Mouse (Mus musculus) MEL (cell line): ENCODE measurements around the gene Pip4k2a. TPM values are rescaled to one million over a fixed set of nuclear protein-coding genes. Genes with fewer than 3 reads are reported as not detected.

ENCODE experiments used
- DNase-seq: peaks from one replicate; pipeline ENCODE4 v3.0.0; 2011; ENCODE audit warnings: low read depth, low spot score
- H3K27ac ChIP-seq: 2 replicates; pipeline ENCODE4 v1.5.1; 2012; ENCODE audit warnings: low read depth, mild to moderate bottlenecking, control low read depth, low read length, moderate library complexity; ENCODE audit not compliant: control insufficient read depth
- H3K27me3 ChIP-seq, 2 experiments: fragments of 150-350 bp in 1 of 2; sonication (generic) in 1 of 2; 2 replicates each; pipeline ENCODE4 v1.6.1; 2012; ENCODE audit warnings: low read length in 2 of 2, mild to moderate bottlenecking in 2 of 2, improper control_type of control experiment in 1 of 2, moderate library complexity in 1 of 2; ENCODE audit not compliant: insufficient read depth in 2 of 2, control insufficient read depth in 1 of 2
- H3K36me3 ChIP-seq, 2 experiments: 2 replicates each; pipeline ENCODE4 v1.6.1; 2012 to 2014; ENCODE audit warnings: low read length in 2 of 2, improper control_type of control experiment in 1 of 2, inconsistent platforms in 1 of 2, mild to moderate bottlenecking in 1 of 2; ENCODE audit not compliant: insufficient read depth in 2 of 2, control insufficient read depth in 1 of 2
- H3K4me1 ChIP-seq, 2 experiments: fragments of 150-350 bp in 1 of 2; sonication (generic) in 1 of 2; 2 replicates each; pipeline ENCODE4 v1.6.1; 2012; ENCODE audit warnings: low read length in 2 of 2, improper control_type of control experiment in 1 of 2, mild to moderate bottlenecking in 1 of 2; ENCODE audit not compliant: insufficient read depth in 2 of 2, control insufficient read depth in 1 of 2
- H3K4me3 ChIP-seq, 2 experiments: fragments of 150-350 bp in 1 of 2; sonication (generic) in 1 of 2; 2 replicates each; pipeline ENCODE4 v1.5.1; 2012; ENCODE audit warnings: low read depth in 2 of 2, low read length in 2 of 2, mild to moderate bottlenecking in 2 of 2, moderate library complexity in 2 of 2, control low read depth in 1 of 2, improper control_type of control experiment in 1 of 2; ENCODE audit not compliant: control insufficient read depth in 1 of 2, insufficient read depth in 1 of 2
- H3K79me2 ChIP-seq: 2 replicates; pipeline ENCODE4 v1.6.1; 2012; ENCODE audit warnings: mild to moderate bottlenecking, low read length, moderate library complexity; ENCODE audit not compliant: control insufficient read depth, poor library complexity, insufficient read depth
- H3K9ac ChIP-seq: 2 replicates; pipeline ENCODE4 v1.6.1; 2012; ENCODE audit warnings: low read depth, mild to moderate bottlenecking, control low read depth, low read length, moderate library complexity; ENCODE audit not compliant: control insufficient read depth, poor library complexity, severe bottlenecking
- H3K9me3 ChIP-seq: fragments of 150-350 bp; sonication (generic); replicated peaks from 2 replicates; pipeline ENCODE4 v1.6.1; 2012; ENCODE audit warnings: mild to moderate bottlenecking, low read length, improper control_type of control experiment, moderate library complexity; ENCODE audit not compliant: insufficient read depth
- BHLHE40 ChIP-seq: IDR thresholded peaks from 2 replicates; pipeline ENCODE4 v1.6.1; 2012; ENCODE audit warnings: low read depth, mild to moderate bottlenecking, inconsistent platforms, low read length, improper control_type of control experiment, borderline replicate concordance
- EP300 ChIP-seq, 2 experiments: IDR thresholded peaks; 2 replicates each; pipeline ENCODE4 v1.6.1; 2011; ENCODE audit warnings: improper control_type of control experiment in 2 of 2, low read length in 2 of 2, low read depth in 1 of 2, mild to moderate bottlenecking in 1 of 2
- ETS1 ChIP-seq: IDR thresholded peaks from 2 replicates; pipeline ENCODE4 v1.6.1; 2012; ENCODE audit warnings: low read depth, mild to moderate bottlenecking, inconsistent platforms, low read length, improper control_type of control experiment, moderate library complexity
- GATA1 ChIP-seq: IDR thresholded peaks from 2 replicates; pipeline ENCODE4 v1.6.1; 2011; ENCODE audit warnings: low read depth, low read length, improper control_type of control experiment
- HCFC1 ChIP-seq: IDR thresholded peaks from 2 replicates; pipeline ENCODE4 v1.6.1; 2012; ENCODE audit warnings: low read depth, mild to moderate bottlenecking, inconsistent platforms, low read length, improper control_type of control experiment, moderate library complexity
- JUND ChIP-seq: IDR thresholded peaks from 2 replicates; pipeline ENCODE4 v1.6.1; 2011; ENCODE audit warnings: low read depth, mild to moderate bottlenecking, improper control_type of control experiment, low read length
- KAT2A ChIP-seq: conservative IDR thresholded peaks from 2 replicates; pipeline ENCODE4 v1.6.1; 2012; ENCODE audit warnings: low read depth, low read length, improper control_type of control experiment, inconsistent platforms
- MAFK ChIP-seq: IDR thresholded peaks from 2 replicates; pipeline ENCODE4 v1.6.1; 2011; ENCODE audit warnings: low read depth, mild to moderate bottlenecking, low read length, improper control_type of control experiment, borderline replicate concordance
- MAX ChIP-seq: IDR thresholded peaks from 2 replicates; pipeline ENCODE4 v1.6.1; 2011; ENCODE audit warnings: low read length, improper control_type of control experiment
- MEF2A ChIP-seq: IDR thresholded peaks from 2 replicates; pipeline ENCODE4 v1.6.1; 2014; ENCODE audit warnings: low read depth, mild to moderate bottlenecking, inconsistent platforms, low read length, improper control_type of control experiment; ENCODE audit not compliant: poor library complexity, insufficient replicate concordance, severe bottlenecking; ENCODE audit errors: extremely low read depth
- MXI1 ChIP-seq: IDR thresholded peaks from 2 replicates; pipeline ENCODE4 v1.6.1; 2011; ENCODE audit warnings: mild to moderate bottlenecking, low read depth, low read length, improper control_type of control experiment
- MYC ChIP-seq: IDR thresholded peaks from 2 replicates; pipeline ENCODE4 v1.6.1; 2011; ENCODE audit warnings: low read depth, mild to moderate bottlenecking, low read length, improper control_type of control experiment, moderate library complexity
- NELFE ChIP-seq: IDR thresholded peaks from 2 replicates; pipeline ENCODE4 v1.6.1; 2011; ENCODE audit warnings: low read depth, low read length, improper control_type of control experiment
- NRF1 ChIP-seq: IDR thresholded peaks from 2 replicates; pipeline ENCODE4 v1.6.1; 2014; ENCODE audit warnings: low read depth, mild to moderate bottlenecking, inconsistent platforms, low read length, improper control_type of control experiment, moderate library complexity; ENCODE audit not compliant: poor library complexity, insufficient read depth, severe bottlenecking
- POLR2AphosphoS2 ChIP-seq: IDR thresholded peaks from 2 replicates; pipeline ENCODE4 v1.6.1; 2011; ENCODE audit warnings: low read length, improper control_type of control experiment
- SIN3A ChIP-seq: IDR thresholded peaks from 2 replicates; pipeline ENCODE4 v1.6.1; 2012; ENCODE audit warnings: low read length, improper control_type of control experiment, inconsistent platforms
- TBP ChIP-seq: IDR thresholded peaks from 2 replicates; pipeline ENCODE4 v1.8.0; 2011; ENCODE audit warnings: low read depth, low read length, improper control_type of control experiment
- TCF12 ChIP-seq: IDR thresholded peaks from 2 replicates; pipeline ENCODE4 v1.6.1; 2014; ENCODE audit warnings: low read depth, mild to moderate bottlenecking, inconsistent platforms, low read length, improper control_type of control experiment, moderate library complexity
- USF2 ChIP-seq, 2 experiments: IDR thresholded peaks; 2 replicates each; pipeline ENCODE4 v1.6.1; 2011 to 2012; ENCODE audit warnings: improper control_type of control experiment in 2 of 2, low read length in 2 of 2, borderline replicate concordance in 1 of 2, inconsistent platforms in 1 of 2, low read depth in 1 of 2, mild to moderate bottlenecking in 1 of 2; ENCODE audit not compliant: insufficient read depth in 1 of 2
- ZMIZ1 ChIP-seq: IDR thresholded peaks from 2 replicates; pipeline ENCODE4 v1.6.1; 2012; ENCODE audit warnings: low read depth, mild to moderate bottlenecking, inconsistent platforms, low read length, improper control_type of control experiment, moderate library complexity
- polyA plus RNA-seq, 2 experiments: library from polyadenylated mRNA; stranded (reverse) in 1 of 2; unstranded in 1 of 2; fragments of >175 nt in 1 of 2; fragments of >200 nt in 1 of 2; gene quantifications; 2 replicates each; pipeline versions ENCODE4 v1.2.1 to v1.2.4; 2012; ENCODE audit warnings: low replicate concordance in 2 of 2, low read depth in 1 of 2; ENCODE audit not compliant: insufficient read length in 2 of 2, insufficient read depth in 1 of 2, missing spikeins in 1 of 2
- total RNA-seq: library from RNA; depleted of rRNA; stranded (reverse); fragments of 300-350 nt; gene quantifications from 2 replicates; pipeline ENCODE4 v1.2.3, GENCODE M21; 2012

The Pip4k2a gene
- total and polyA plus RNA-seq, 3 experiments, result 7.9 to 48.5 TPM; not detected in 1

GRCm38 (mm10) chr2:18935581-18936027, 62.3 kb downstream of the Pip4k2a start (continued):
- TF ChIP-seq USF2 (IDR thresholded peaks at IDR 0.05; ENCODE audit: borderline replicate concordance in 1 of 2, insufficient read depth in 1 of 2, low read depth in 1 of 2, low read length in 2 of 2), result no peak

DNA sequence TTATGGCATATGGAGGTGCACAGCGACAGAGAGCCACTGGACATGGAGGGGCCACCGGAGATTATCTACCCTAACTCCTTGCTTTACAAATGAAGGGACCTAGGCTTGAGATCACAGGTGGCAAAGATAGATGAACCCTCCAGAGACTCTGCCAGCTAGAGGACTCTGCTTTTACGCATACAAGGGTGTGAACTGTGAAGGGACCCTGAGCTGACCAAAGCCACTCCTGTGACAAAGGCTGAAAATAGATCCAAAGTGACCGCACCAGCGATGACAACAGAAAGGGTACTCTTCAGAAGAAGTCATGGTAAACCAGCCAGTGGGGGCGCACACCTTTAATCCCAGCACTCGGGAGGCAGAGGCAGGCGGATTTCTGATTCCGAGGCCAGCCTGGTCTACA, 63.8 kb downstream of the Pip4k2a start:
- H3K4me1 ChIP-seq, result peaks cover 27 to 39% of the 10 kb centered on the region in 2 experiments

DNA sequence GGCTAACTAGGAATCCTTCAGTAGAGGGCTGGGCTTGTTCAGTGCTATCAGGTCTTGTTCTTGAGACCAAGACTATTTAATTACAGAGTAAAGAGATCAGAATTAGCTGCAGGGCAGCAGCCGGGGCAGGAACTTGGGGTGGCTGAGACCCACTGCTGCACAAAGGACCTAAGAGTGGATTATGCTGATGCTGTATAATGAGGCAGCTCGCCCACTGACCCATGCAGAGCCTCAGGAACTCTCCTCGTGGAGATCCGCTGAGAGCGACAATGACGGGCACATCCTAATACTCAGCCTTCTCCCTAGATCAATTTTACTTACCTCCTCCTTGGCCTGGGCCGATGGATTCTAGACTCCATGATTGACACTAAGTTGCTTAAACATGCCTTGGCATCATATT, 64.5 kb downstream of the Pip4k2a start:
- H3K27ac ChIP-seq, result no peak overlapping the region
- H3K79me2 ChIP-seq, result peaks cover 5% of the 10 kb centered on the region
- H3K9ac ChIP-seq, result no peak overlapping the region
- H3K4me3 ChIP-seq, result no peak overlapping the region
- no peak for TF ChIP-seq MAX
- no peak for TF ChIP-seq NRF1
- TF ChIP-seq TBP, result no peak
- TF ChIP-seq MEF2A, result no peak
- no peak for TF ChIP-seq MAFK
- no peak for TF ChIP-seq SIN3A
- TF ChIP-seq TCF12, result no peak
- TF ChIP-seq USF2 (IDR thresholded peaks at IDR 0.05; ENCODE audit: borderline replicate concordance in 1 of 2, insufficient read depth in 1 of 2, low read depth in 1 of 2, low read length in 2 of 2), result no peak
- TF ChIP-seq ETS1, result no peak
- TF ChIP-seq ZMIZ1, result no peak
- no peak for TF ChIP-seq KAT2A
- no peak for TF ChIP-seq NELFE
- TF ChIP-seq MYC, result no peak
- no peaks in the 10 kb centered on the region for H3K9me3 ChIP-seq
- no peak for DNase-seq
- peaks cover 0 to 34% of the 10 kb centered on the region in 2 experiments; a peak in 2 of 4 replicates for H3K36me3 ChIP-seq
- no peaks in the 10 kb centered on the region for H3K27me3 ChIP-seq
- peaks cover 26 to 40% of the 10 kb centered on the region in 2 experiments for H3K4me1 ChIP-seq

More for the DNA sequence above, 63.8 kb downstream of the Pip4k2a start:
- DNase-seq, result no peak
- Histone ChIP-seq H3K27ac (no peak overlapping the region), H3K27me3 (no peaks in the 10 kb centered on the region), H3K4me3 (no peak overlapping the region), H3K9me3 (no peaks in the 10 kb centered on the region)
- no peak for TF ChIP-seq POLR2AphosphoS2
- TF ChIP-seq NELFE, result no peak
- TF ChIP-seq TBP, result no peak
- no peak for TF ChIP-seq EP300 (IDR thresholded peaks at IDR 0.05; ENCODE audit: low read depth in 1 of 2, low read length in 2 of 2)
- TF ChIP-seq SIN3A, result no peak
- no peak for TF ChIP-seq GATA1
- no peak for TF ChIP-seq ETS1
- no peak for TF ChIP-seq JUND
- TF ChIP-seq HCFC1, result no peak
- no peak for TF ChIP-seq MXI1
- TF ChIP-seq KAT2A, result no peak
- no peak for TF ChIP-seq MAFK
- no peak for TF ChIP-seq NRF1
- TF ChIP-seq ZMIZ1, result no peak
- no peak for TF ChIP-seq BHLHE40
- TF ChIP-seq, all 39 proteins: peak for 0
- Histone ChIP-seq H3K9ac (no peak overlapping the region), H3K79me2 (peaks cover 5% of the 10 kb centered on the region), H3K36me3 (peaks cover 0 to 36% of the 10 kb centered on the region in 2 experiments; a peak in 2 of 4 replicates)
